Mouse (Mus musculus): ENCODE results near the gene Ggt5. TPM values are rescaled to one million over a fixed set of nuclear protein-coding genes. Genes with fewer than 3 reads are reported as not detected.

The Ggt5 gene
- polyA plus RNA-seq, 1 experiment from 2014 or later = 8.6 TPM

GRCm38 (mm10) chr10:75662575-75662974 is 73.4 kb downstream of the Ggt5 start:
- ATAC-seq = no peak
- H3K36me3 ChIP-seq (ENCODE audit: control insufficient read depth, insufficient read depth, low read length) = peaks cover 15% of the 10 kb centered on the region
- no peak overlapping the region for H3K4me2 ChIP-seq (ENCODE audit: low read depth, low read length)
- peaks cover 11% of the 10 kb centered on the region; the same call in 1 of the 2 replicates for H3K4me1 ChIP-seq (ENCODE audit: control insufficient read depth, insufficient read depth, low read length)
- H3K4me3 ChIP-seq (ENCODE audit: low read length) = no peak overlapping the region
- H3K27ac ChIP-seq (ENCODE audit: low read length) = no peak overlapping the region
- H3K9me3 ChIP-seq (ENCODE audit: control insufficient read depth, low read length) = no peaks in the 10 kb centered on the region
- 85% methylated on average over 4 of the region's 4 CpGs for WGBS
- H3K27me3 ChIP-seq (replicated peaks; ENCODE audit: control insufficient read depth, insufficient read depth, low read length) = no peaks in the 10 kb centered on the region
- H3K9ac ChIP-seq (ENCODE audit: low read depth, low read length) = no peak overlapping the region

- H3K9ac ChIP-seq (ENCODE audit: low read depth, low read length) = no peak overlapping the region
- peaks cover 13% of the 10 kb centered on the region for H3K36me3 ChIP-seq (ENCODE audit: control insufficient read depth, insufficient read depth, low read length)
- H3K4me2 ChIP-seq (ENCODE audit: low read depth, low read length) = no peak overlapping the region
- H3K4me3 ChIP-seq (ENCODE audit: low read length) = no peak overlapping the region
- no peaks in the 10 kb centered on the region for H3K9me3 ChIP-seq (ENCODE audit: control insufficient read depth, low read length)
- no peaks in the 10 kb centered on the region for H3K27me3 ChIP-seq (replicated peaks; ENCODE audit: control insufficient read depth, insufficient read depth, low read length)
- ATAC-seq = no peak
- no peak overlapping the region for H3K27ac ChIP-seq (ENCODE audit: low read length)
- 91% methylated on average over 6 of the region's 6 CpGs for WGBS
- peaks cover 15% of the 10 kb centered on the region; the same call in 1 of the 2 replicates for H3K4me1 ChIP-seq (ENCODE audit: control insufficient read depth, insufficient read depth, low read length)
Measured at GRCm38 (mm10) chr10:75664673-75665270, 75.6 kb downstream of the Ggt5 start.

- H3K27ac ChIP-seq (ENCODE audit: low read length) = peak overlapping the region; percentile 56; the same call in 1 of the 2 replicates
Measured at GRCm38 (mm10) chr10:75666451-75667030, 77.4 kb downstream of the Ggt5 start.

More at GRCm38 (mm10) chr10:75666451-75667030, 77.4 kb downstream of the Ggt5 start:
- no peak for ATAC-seq
- Histone ChIP-seq H3K4me1 (ENCODE audit: control insufficient read depth, insufficient read depth, low read length) (peaks cover 15% of the 10 kb centered on the region; the same call in 1 of the 2 replicates), H3K9ac (ENCODE audit: low read depth, low read length) (peak overlapping the region; percentile 83), H3K9me3 (ENCODE audit: control insufficient read depth, low read length) (no peaks in the 10 kb centered on the region), H3K4me2 (ENCODE audit: low read depth, low read length) (peak overlapping the region; percentile 90), H3K27me3 (replicated peaks; ENCODE audit: control insufficient read depth, insufficient read depth, low read length) (no peaks in the 10 kb centered on the region), H3K36me3 (ENCODE audit: control insufficient read depth, insufficient read depth, low read length) (peaks cover 11% of the 10 kb centered on the region; the same call in 1 of the 2 replicates), H3K4me3 (ENCODE audit: low read length) (peak overlapping the region; percentile 78)
- 48% methylated on average over 4 of the region's 4 CpGs for WGBS

Other genes starting within 250 kb of the Ggt5 start
- gene Upb1, start 188.2 kb upstream of the Ggt5 start, polyA plus RNA-seq (2015; fragmentation: Nextera tagmentation; extraction: Ambion mirVana) = 0.98 and 1.8 TPM in 2 replicates
- gene Snrpd3, start 71.8 kb upstream of the Ggt5 start, polyA plus RNA-seq (2015; fragmentation: Nextera tagmentation; extraction: Ambion mirVana) = 136 and 144 TPM in 2 replicates
- gene Gucd1, start 71.4 kb upstream of the Ggt5 start, polyA plus RNA-seq (2015; fragmentation: Nextera tagmentation; extraction: Ambion mirVana) = 55.5 and 63.0 TPM in 2 replicates
- 1.9 and 2.7 TPM in 2 replicates for gene Lrrc75b, start 29.0 kb upstream of the Ggt5 start, polyA plus RNA-seq (2015; fragmentation: Nextera tagmentation; extraction: Ambion mirVana)
- 115 and 144 TPM in 2 replicates for gene Ggt1, start 27.7 kb upstream of the Ggt5 start, polyA plus RNA-seq (2015; fragmentation: Nextera tagmentation; extraction: Ambion mirVana)
- 19.1 and 23.3 TPM in 2 replicates for gene Susd2, start 54.7 kb downstream of the Ggt5 start, polyA plus RNA-seq (2015; fragmentation: Nextera tagmentation; extraction: Ambion mirVana)
- 26.4 and 27.1 TPM in 2 replicates for gene Cabin1, start 175.0 kb downstream of the Ggt5 start, polyA plus RNA-seq (2015; fragmentation: Nextera tagmentation; extraction: Ambion mirVana)
- 82.0 and 92.1 TPM in 2 replicates for gene Ddt, start 184.1 kb downstream of the Ggt5 start, polyA plus RNA-seq (2015; fragmentation: Nextera tagmentation; extraction: Ambion mirVana)
- not detected in 2 replicates for gene Gm20441, start 191.6 kb downstream of the Ggt5 start, polyA plus RNA-seq (2015; fragmentation: Nextera tagmentation; extraction: Ambion mirVana)
- gene Gstt3, start 192.1 kb downstream of the Ggt5 start, polyA plus RNA-seq (2015; fragmentation: Nextera tagmentation; extraction: Ambion mirVana) = 49.1 and 53.1 TPM in 2 replicates
- 16.4 and 19.2 TPM in 2 replicates for gene Gstt1, start 209.2 kb downstream of the Ggt5 start, polyA plus RNA-seq (2015; fragmentation: Nextera tagmentation; extraction: Ambion mirVana)
- gene Gstt4, start 233.2 kb downstream of the Ggt5 start, polyA plus RNA-seq (2015; fragmentation: Nextera tagmentation; extraction: Ambion mirVana) = not detected in 2 replicates
- gene Gstt2, start 248.1 kb downstream of the Ggt5 start, polyA plus RNA-seq (2015; fragmentation: Nextera tagmentation; extraction: Ambion mirVana) = 78.3 and 83.7 TPM in 2 replicates